Mouse (Mus musculus): ENCODE results near the gene Cpsf4l.

- no peak for TF ChIP-seq CTCF (IDR thresholded peaks at IDR 0.05; ENCODE audit: borderline replicate concordance, extremely low read depth, insufficient read depth, insufficient read length)
- no peak for TF ChIP-seq POLR2A (IDR thresholded peaks at IDR 0.05; ENCODE audit: borderline replicate concordance, extremely low read depth, insufficient read depth, insufficient read length, poor library complexity, severe bottlenecking)
Observed at GRCm38 (mm10) chr11:113747725-113748380, 38.0 kb upstream of the Cpsf4l start.

Measured in brain, embryonic 14.5 days (tissue).